Mouse (Mus musculus) embryonic facial prominence, embryonic 11.5 days (tissue): ENCODE measurements around the gene Dntt. TPM values are rescaled to one million over a fixed set of nuclear protein-coding genes. Genes with fewer than 3 reads are reported as not detected.

Experiments used
- ATAC-seq: fragments of 200-750 bp; cut with Nextera tagmentation; replicated peaks from 2 replicates; pipeline ENCODE4 v1.8.0; 2017; ENCODE audit warnings: low read depth; ENCODE audit not compliant: insufficient number of reproducible peaks, low FRiP score, low TSS enrichment
- DNase-seq: peaks from one replicate; pipeline ENCODE4 v3.0.0-alpha.2; 2015; ENCODE audit warnings: low spot score
- H3K27ac ChIP-seq: fragments of 300-500 bp; sonication (generic); replicated peaks from 2 replicates; pipeline ENCODE4 v1.5.1; 2014; ENCODE audit warnings: mild to moderate bottlenecking, low read depth, low read length, control low read depth
- H3K27me3 ChIP-seq: fragments of 300-500 bp; sonication (generic); 2 replicates; pipeline ENCODE4 v1.6.1; 2014; ENCODE audit warnings: mild to moderate bottlenecking, low read length, moderate library complexity, mixed read lengths; ENCODE audit not compliant: control insufficient read depth, insufficient read depth
- H3K36me3 ChIP-seq: fragments of 300-500 bp; sonication (generic); replicated peaks from 2 replicates; pipeline ENCODE4 v1.6.1; 2014; ENCODE audit warnings: low read depth, mild to moderate bottlenecking, low read length, moderate library complexity, mixed read lengths; ENCODE audit not compliant: control insufficient read depth, insufficient read depth
- H3K4me1 ChIP-seq: fragments of 300-500 bp; sonication (generic); 2 replicates; pipeline ENCODE4 v1.6.1; 2014; ENCODE audit warnings: low read length, mixed read lengths; ENCODE audit not compliant: control insufficient read depth, insufficient read depth
- H3K4me2 ChIP-seq: fragments of 300-500 bp; sonication (generic); 2 replicates; pipeline ENCODE4 v1.6.1; 2014; ENCODE audit warnings: low read depth, mild to moderate bottlenecking, control low read depth, low read length, moderate library complexity
- H3K4me3 ChIP-seq: fragments of 300-500 bp; sonication (generic); 2 replicates; pipeline ENCODE4 v1.5.1; 2014; ENCODE audit warnings: low read depth, low read length, control low read depth
- H3K9ac ChIP-seq: fragments of 300-500 bp; sonication (generic); replicated peaks from 2 replicates; pipeline ENCODE4 v1.6.1; 2014; ENCODE audit warnings: mild to moderate bottlenecking, control low read depth, low read length
- H3K9me3 ChIP-seq: fragments of 300-500 bp; sonication (generic); replicated peaks from 2 replicates; pipeline ENCODE4 v1.6.1; 2016; ENCODE audit warnings: mild to moderate bottlenecking, low read length, inconsistent platforms, mixed read lengths; ENCODE audit not compliant: control insufficient read depth
- WGBS: fragments of 180-500 bp; shearing (Covaris S2); extraction: QIAGEN DNeasy Blood & Tissue Kit; methylation state at CpG from one replicate; pipeline ENCODE4 v1.1.7; 2014; 5-methylcytosine and 5-hydroxymethylcytosine counted together
- polyA plus RNA-seq: library from polyadenylated mRNA; unstranded; fragments of >200 nt; fragmentation: Nextera tagmentation; extraction: Ambion mirVana; gene quantifications from 2 replicates; pipeline ENCODE4 v1.2.1, GENCODE M21; 2014

Dntt gene
- not detected in 2 replicates for polyA plus RNA-seq

- Histone ChIP-seq H3K27ac (no peak within 1 kb of the TSS), H3K4me3 (no peak within 1 kb of the TSS), H3K9ac (no peak within 1 kb of the TSS), H3K27me3 (no peaks in the 10 kb centered on the region), H3K36me3 (no peaks in the 10 kb centered on the region), H3K4me2 (no peak within 1 kb of the TSS), H3K9me3 (no peaks in the 10 kb centered on the region), H3K4me1 (no peaks in the 10 kb centered on the region)
- no peak for ATAC-seq
- WGBS = 84% methylated on average over 6 of the region's 6 CpGs
- no peak for DNase-seq
Observed at GRCm38 (mm10) chr19:41029219-41029618, at the start of gene Dntt. Gene Dntt (plus strand): TSS chr19:41029275.

- no peak for ATAC-seq
- no peaks in the 10 kb centered on the region for H3K27me3 ChIP-seq
- DNase-seq = no peak
- no peak overlapping the region for H3K4me3 ChIP-seq
- H3K9ac ChIP-seq = no peak overlapping the region
- no peaks in the 10 kb centered on the region for H3K4me1 ChIP-seq
- no peaks in the 10 kb centered on the region for H3K36me3 ChIP-seq
- H3K9me3 ChIP-seq = no peaks in the 10 kb centered on the region
- WGBS = 81% methylated on average over 5 of the region's 5 CpGs
- H3K4me2 ChIP-seq = no peak overlapping the region
- H3K27ac ChIP-seq = no peak overlapping the region
Observed at GRCm38 (mm10) chr19:40980671-40981070, 48.4 kb upstream of the Dntt start.

- H3K27ac ChIP-seq = no peak overlapping the region
- no peak for DNase-seq
- no peaks in the 10 kb centered on the region for H3K4me1 ChIP-seq
- no peak overlapping the region for H3K9ac ChIP-seq
- H3K4me3 ChIP-seq = no peak overlapping the region
- H3K27me3 ChIP-seq = no peaks in the 10 kb centered on the region
- no peak overlapping the region for H3K4me2 ChIP-seq
- no peaks in the 10 kb centered on the region for H3K36me3 ChIP-seq
- H3K9me3 ChIP-seq = no peaks in the 10 kb centered on the region
- 86% methylated on average over 1 of the region's 1 CpGs for WGBS
- ATAC-seq = no peak
Observed at GRCm38 (mm10) chr19:40984536-40984935, 44.5 kb upstream of the Dntt start.

- Histone ChIP-seq H3K9me3 (no peaks in the 10 kb centered on the region), H3K27ac (no peak overlapping the region), H3K27me3 (no peaks in the 10 kb centered on the region), H3K4me3 (no peak overlapping the region), H3K36me3 (no peaks in the 10 kb centered on the region), H3K9ac (no peak overlapping the region), H3K4me2 (no peak overlapping the region), H3K4me1 (no peaks in the 10 kb centered on the region)
- 81% methylated on average over 5 of the region's 5 CpGs for WGBS
- no peak for ATAC-seq
- no peak for DNase-seq
Observed at GRCm38 (mm10) chr19:40988856-40989255, 40.2 kb upstream of the Dntt start.

- DNase-seq (no peak), ATAC-seq (no peak)
- Histone ChIP-seq H3K4me3 (no peak overlapping the region), H3K27ac (no peak overlapping the region), H3K36me3 (no peaks in the 10 kb centered on the region), H3K4me1 (no peaks in the 10 kb centered on the region), H3K27me3 (no peaks in the 10 kb centered on the region), H3K4me2 (no peak overlapping the region), H3K9me3 (no peaks in the 10 kb centered on the region), H3K9ac (no peak overlapping the region)
- WGBS = 79% methylated on average over 9 of the region's 9 CpGs
Observed at GRCm38 (mm10) chr19:40989961-40990600, 39.0 kb upstream of the Dntt start.

GRCm38 (mm10) chr19:40990781-40991343 is 38.2 kb upstream of the Dntt start:
- Histone ChIP-seq H3K4me3 (no peak overlapping the region), H3K9ac (no peak overlapping the region), H3K36me3 (no peaks in the 10 kb centered on the region), H3K9me3 (no peaks in the 10 kb centered on the region), H3K27me3 (no peaks in the 10 kb centered on the region), H3K4me2 (no peak overlapping the region), H3K4me1 (no peaks in the 10 kb centered on the region), H3K27ac (no peak overlapping the region)
- ATAC-seq = no peak
- DNase-seq = no peak
- 89% methylated on average over 17 of the region's 17 CpGs for WGBS

GRCm38 (mm10) chr19:40991626-40992025 is 37.4 kb upstream of the Dntt start:
- ATAC-seq (no peak), DNase-seq (no peak)
- H3K27me3 ChIP-seq = no peaks in the 10 kb centered on the region
- WGBS = 82% methylated on average over 6 of the region's 7 CpGs
- H3K9ac ChIP-seq = no peak overlapping the region
- H3K4me3 ChIP-seq = no peak overlapping the region
- H3K27ac ChIP-seq = no peak overlapping the region
- no peak overlapping the region for H3K4me2 ChIP-seq
- no peaks in the 10 kb centered on the region for H3K4me1 ChIP-seq
- H3K9me3 ChIP-seq = no peaks in the 10 kb centered on the region
- H3K36me3 ChIP-seq = no peaks in the 10 kb centered on the region

- no peaks in the 10 kb centered on the region for H3K27me3 ChIP-seq
Observed at GRCm38 (mm10) chr19:40992096-40992495, 37.0 kb upstream of the Dntt start.

More at GRCm38 (mm10) chr19:40992096-40992495, 37.0 kb upstream of the Dntt start:
- Histone ChIP-seq H3K9ac (no peak overlapping the region), H3K36me3 (no peaks in the 10 kb centered on the region), H3K4me1 (no peaks in the 10 kb centered on the region), H3K4me2 (no peak overlapping the region), H3K9me3 (no peaks in the 10 kb centered on the region), H3K4me3 (no peak overlapping the region), H3K27ac (no peak overlapping the region)
- ATAC-seq (no peak), DNase-seq (no peak)
- 92% methylated on average over 11 of the region's 11 CpGs for WGBS
